Mouse (Mus musculus) right cerebral cortex, postnatal 14 days (tissue): ENCODE data around the gene Ptprt.
A peak's percentile ranks its signal among the peaks of the same experiment; 100 is the strongest.

Experiments
- DNase-seq: peaks from one replicate; pipeline ENCODE4 v3.0.0; 2022

The Ptprt gene

GRCm38 (mm10) chr2:161657046-161657445 lies 1003.9 kb downstream of the Ptprt start:
- no peak for DNase-seq

GRCm38 (mm10) chr2:161656632-161657031 lies 1004.3 kb downstream of the Ptprt start:
- DNase-seq: no peak

- DNase-seq: no peak
These were observed 1020.1 kb downstream of the Ptprt start for GRCm38 (mm10) chr2:161640805-161641204.

- no peak for DNase-seq
These were observed 1026.9 kb downstream of the Ptprt start for GRCm38 (mm10) chr2:161634084-161634483.

GRCm38 (mm10) chr2:161625896-161626295 lies 1035.1 kb downstream of the Ptprt start:
- DNase-seq: no peak

- DNase-seq: no peak
These were observed 1052.5 kb downstream of the Ptprt start for GRCm38 (mm10) chr2:161608401-161608800.

GRCm38 (mm10) chr2:161607372-161607771 lies 1053.6 kb downstream of the Ptprt start:
- DNase-seq: no peak

GRCm38 (mm10) chr2:161600206-161600808 lies 1060.6 kb downstream of the Ptprt start:
- DNase-seq: no peak

GRCm38 (mm10) chr2:161593391-161594152 lies 1067.4 kb downstream of the Ptprt start:
- no peak for DNase-seq

- no peak for DNase-seq
These were observed 1086.5 kb downstream of the Ptprt start for GRCm38 (mm10) chr2:161574401-161574800.

- DNase-seq: no peak
These were observed 1088.7 kb downstream of the Ptprt start for GRCm38 (mm10) chr2:161572201-161572600.

GRCm38 (mm10) chr2:161570236-161570995 lies 1090.5 kb downstream of the Ptprt start:
- no peak for DNase-seq

- DNase-seq: no peak
These were observed 1099.4 kb downstream of the Ptprt start for GRCm38 (mm10) chr2:161561502-161561901.

GRCm38 (mm10) chr2:161557874-161558273 lies 1103.1 kb downstream of the Ptprt start:
- DNase-seq: no peak

- no peak for DNase-seq
These were observed 1107.3 kb downstream of the Ptprt start for GRCm38 (mm10) chr2:161553651-161554050.

GRCm38 (mm10) chr2:161552011-161552410 lies 1108.9 kb downstream of the Ptprt start:
- no peak for DNase-seq

GRCm38 (mm10) chr2:161549577-161549976 lies 1111.4 kb downstream of the Ptprt start:
- DNase-seq: no peak

GRCm38 (mm10) chr2:161547318-161547717 lies 1113.6 kb downstream of the Ptprt start:
- DNase-seq: no peak

GRCm38 (mm10) chr2:161545406-161545805 lies 1115.5 kb downstream of the Ptprt start:
- no peak for DNase-seq

GRCm38 (mm10) chr2:161534151-161534550 lies 1126.8 kb downstream of the Ptprt start:
- DNase-seq: no peak

- DNase-seq: no peak
These were observed 1133.8 kb downstream of the Ptprt start for GRCm38 (mm10) chr2:161527192-161527591.

- DNase-seq: no peak
These were observed 1141.3 kb downstream of the Ptprt start for GRCm38 (mm10) chr2:161519671-161520070.

- peak; percentile 73 for DNase-seq
These were observed 1144.0 kb downstream of the Ptprt start for GRCm38 (mm10) chr2:161516921-161517320.

GRCm38 (mm10) chr2:161513256-161513655 lies 1147.7 kb downstream of the Ptprt start:
- DNase-seq: no peak
